Mouse (Mus musculus) large intestine, adult 2 months (tissue): ENCODE measurements at regions not wholly inside any gene's neighbourhood (a gene's known extent, or its start where the extent isn't known, plus 50 kb on each side); places are given as distances from the start of the nearest gene placed in this dataset.

Source experiments
- DNase-seq: peaks from one replicate; pipeline ENCODE4 v3.0.0-alpha.2; 2012; ENCODE audit warnings: low read depth, low spot score
- WGBS: fragments of 180-500 bp; shearing (Covaris S2); methylation state at CpG from one replicate; pipeline ENCODE4 v1.1.7; 2018; 5-methylcytosine and 5-hydroxymethylcytosine counted together

GRCm38 (mm10) chr17:88282711-88283110 is 157.8 kb upstream of the Foxn2 start:
- 61% methylated on average over 1 of the region's 1 CpGs for WGBS
- no peak for DNase-seq

- 75% methylated on average over 3 of the region's 3 CpGs for WGBS
- DNase-seq, result no peak
Observed at GRCm38 (mm10) chr17:88284477-88284876, 156.0 kb upstream of the Foxn2 start.

DNA sequence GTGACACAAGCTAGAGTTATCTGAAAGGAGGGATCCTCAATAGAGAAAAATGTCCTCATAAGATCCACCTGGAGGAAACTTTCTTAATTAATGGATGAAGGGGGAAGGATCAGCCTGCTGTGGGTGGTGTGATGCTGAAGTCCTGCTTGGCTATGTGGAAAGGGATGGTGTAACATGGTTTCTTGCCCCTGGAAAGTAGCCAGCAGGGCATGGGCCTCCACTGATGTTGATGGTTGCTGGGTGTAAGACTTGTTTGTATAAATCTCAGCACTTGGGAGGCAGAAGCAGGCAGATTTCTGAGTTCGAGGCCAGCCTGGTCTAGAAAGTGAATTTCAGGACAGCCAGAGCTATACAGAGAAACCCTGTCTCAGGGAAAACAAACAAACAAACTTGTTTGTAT is 152.7 kb upstream of the Foxn2 start:
- 85% methylated on average over 1 of the region's 1 CpGs for WGBS
- DNase-seq, result no peak

DNA sequence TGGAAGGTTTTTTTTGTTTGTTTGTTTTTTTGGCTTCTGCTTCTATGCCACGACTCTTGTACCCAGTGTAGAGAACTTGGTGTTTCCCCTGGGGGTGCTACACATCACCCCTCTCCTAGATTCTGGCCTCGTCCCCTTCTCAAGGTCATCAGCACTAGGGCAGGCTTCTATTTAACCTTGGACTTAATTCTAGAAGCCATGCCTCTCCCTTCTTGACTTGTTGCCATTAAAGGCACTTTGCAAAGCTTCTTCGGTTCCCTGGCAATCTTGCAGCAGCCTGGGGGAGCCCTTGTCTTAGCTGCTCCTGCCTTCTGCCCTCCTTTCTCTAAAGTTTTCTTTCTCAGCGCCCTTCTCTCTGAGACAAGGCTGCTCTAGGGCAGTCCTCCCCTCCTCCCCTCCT is 143.0 kb upstream of the Foxn2 start:
- WGBS, result 33% methylated on average over 4 of the region's 4 CpGs

DNA sequence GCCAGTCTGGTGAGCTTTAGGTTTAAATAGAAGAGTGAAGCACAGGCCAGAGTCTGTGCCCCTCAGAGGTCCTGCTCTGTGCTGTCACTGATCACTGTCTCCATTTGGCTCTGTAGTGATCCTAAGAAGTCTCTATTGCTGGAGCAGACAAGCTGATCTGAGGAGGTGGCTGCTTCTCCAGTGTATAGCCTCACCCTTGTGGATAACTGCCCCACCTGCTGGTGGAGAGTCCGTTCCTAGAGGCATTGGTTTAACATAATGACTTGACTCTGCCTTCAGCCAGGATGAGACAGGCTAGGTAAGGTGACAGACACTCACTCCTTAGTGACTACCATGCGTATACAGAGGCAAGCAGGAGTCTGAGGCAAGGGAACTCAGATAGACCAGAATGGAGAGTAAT is 136.5 kb upstream of the Foxn2 start:
- 56% methylated on average over 2 of the region's 2 CpGs for WGBS
- DNase-seq, result peak; percentile 11

More for the DNA sequence above, 143.0 kb upstream of the Foxn2 start:
- no peak for DNase-seq

DNA sequence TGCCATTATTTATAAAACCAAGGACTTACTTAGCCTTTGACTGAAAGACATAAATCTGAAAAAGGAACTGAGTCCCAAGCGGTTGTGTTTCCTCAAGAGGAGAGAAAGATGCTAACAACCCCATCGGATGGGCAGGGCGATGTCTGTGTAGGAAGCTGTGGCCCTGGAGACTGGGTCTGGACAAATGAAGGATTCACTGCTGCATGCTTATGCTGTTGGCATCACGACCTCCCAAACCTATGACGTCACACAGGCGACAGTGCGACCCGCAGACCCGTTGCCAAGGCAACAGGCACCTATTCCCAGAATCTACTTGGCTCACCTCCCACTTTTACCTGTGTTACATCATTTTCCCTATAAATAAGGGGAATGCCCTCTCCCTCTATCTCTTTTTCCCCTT is 135.3 kb upstream of the Foxn2 start:
- 73% methylated on average over 9 of the region's 9 CpGs for WGBS
- no peak for DNase-seq

GRCm38 (mm10) chr17:88306325-88306724 is 134.2 kb upstream of the Foxn2 start:
- 76% methylated on average over 9 of the region's 9 CpGs for WGBS
- DNase-seq, result no peak

- no peak for DNase-seq
- WGBS, result 44% methylated on average over 4 of the region's 4 CpGs
Observed at GRCm38 (mm10) chr17:88307082-88307481, 133.4 kb upstream of the Foxn2 start.

DNA sequence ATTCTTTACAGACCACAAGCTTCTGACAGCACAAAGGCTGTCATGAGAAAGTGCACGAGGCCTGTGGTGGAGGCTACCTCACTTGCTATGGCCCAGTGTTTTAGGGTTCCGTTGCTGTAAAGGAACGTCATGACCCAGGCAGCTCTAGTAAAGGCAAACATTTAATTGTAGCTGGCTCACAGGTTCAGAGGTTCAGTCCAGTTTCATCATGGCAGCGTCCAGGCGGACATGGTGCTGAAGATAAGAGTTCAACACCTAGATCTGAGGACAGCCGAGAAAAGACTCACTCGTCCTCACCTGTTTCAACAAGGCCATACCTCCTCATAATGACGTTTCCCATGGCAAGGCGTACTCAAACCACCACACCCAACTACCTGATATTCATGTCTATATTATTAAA is 132.7 kb upstream of the Foxn2 start:
- WGBS, result 88% methylated on average over 9 of the region's 9 CpGs
- DNase-seq, result no peak

DNA sequence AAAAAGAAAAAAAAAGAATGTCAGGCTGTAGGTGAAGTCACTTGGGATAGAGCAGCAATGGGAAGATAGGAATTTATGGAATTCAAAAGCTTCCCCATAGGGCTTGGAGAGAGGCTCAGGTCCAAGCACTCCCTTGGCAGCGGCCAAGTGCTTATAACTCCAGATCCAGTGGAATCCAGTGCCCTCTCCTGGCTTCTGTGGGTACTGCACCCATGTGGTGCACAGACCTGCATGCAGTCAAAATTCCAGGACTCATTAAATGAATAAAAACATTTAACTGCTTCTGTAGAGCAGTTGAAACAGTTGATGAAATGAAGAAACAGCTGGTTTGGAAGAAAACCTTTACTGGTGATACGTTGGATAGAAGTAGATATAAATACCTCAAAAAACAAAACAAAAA is 127.6 kb upstream of the Foxn2 start:
- DNase-seq, result no peak
- 92% methylated on average over 2 of the region's 2 CpGs for WGBS

- WGBS, result 77% methylated on average over 15 of the region's 15 CpGs
- DNase-seq, result no peak
Observed at GRCm38 (mm10) chr17:88316213-88316967, 124.1 kb upstream of the Foxn2 start.

GRCm38 (mm10) chr17:88317311-88317710 is 123.2 kb upstream of the Foxn2 start:
- no peak for DNase-seq
- 76% methylated on average over 5 of the region's 5 CpGs for WGBS

DNA sequence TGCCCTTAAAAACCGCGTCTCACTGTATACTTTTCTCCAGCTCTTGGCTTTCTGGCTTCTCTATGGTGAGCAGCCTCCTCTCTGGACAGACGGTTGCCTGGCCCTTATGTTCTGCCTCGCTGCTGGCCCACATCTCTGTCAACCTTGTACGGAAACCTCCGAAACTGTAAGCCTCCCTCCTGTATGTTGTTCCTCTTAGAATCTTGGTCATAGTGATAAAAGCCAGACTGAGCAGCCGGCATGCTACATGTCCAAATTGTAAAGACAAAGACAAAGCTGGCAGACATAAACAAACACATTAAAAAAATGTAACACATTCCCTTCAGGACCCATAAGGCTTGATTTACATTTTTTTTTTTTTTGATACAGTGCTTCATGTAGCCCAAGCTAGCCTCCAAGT is 122.7 kb upstream of the Foxn2 start:
- no peak for DNase-seq
- WGBS, result 87% methylated on average over 7 of the region's 7 CpGs

DNA sequence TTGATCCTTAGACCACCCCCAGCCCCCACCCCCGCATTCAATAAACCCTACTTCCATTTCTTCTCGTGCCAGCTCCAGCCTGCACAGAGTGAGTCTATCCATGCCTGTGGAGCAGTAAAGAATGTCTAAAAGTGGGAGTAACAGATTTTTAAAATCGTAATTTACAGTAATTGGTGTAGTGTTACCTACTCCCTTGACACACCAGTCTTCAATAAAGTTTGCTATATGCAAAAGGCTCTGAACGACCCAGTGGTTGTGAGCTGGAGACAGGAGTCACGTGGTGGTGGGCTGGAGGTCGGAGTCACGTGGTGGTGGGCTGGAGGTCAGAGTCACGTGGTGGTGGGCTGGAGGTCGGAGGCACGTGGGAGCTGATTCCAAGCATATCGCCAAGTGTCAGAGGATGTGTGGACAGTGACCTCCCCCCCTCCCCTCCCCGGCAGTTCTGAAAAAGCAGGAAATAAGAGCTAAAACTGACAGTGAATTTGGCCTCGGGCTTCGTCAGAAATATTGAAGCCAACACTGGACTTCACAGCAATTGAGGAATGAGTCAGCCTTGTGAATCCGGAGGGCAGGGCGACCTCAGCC is 122.2 kb upstream of the Foxn2 start:
- DNase-seq, result no peak

GRCm38 (mm10) chr17:88318936-88319335 is 121.6 kb upstream of the Foxn2 start:
- WGBS, result 76% methylated on average over 5 of the region's 5 CpGs
- DNase-seq, result no peak

More for the DNA sequence above, 122.2 kb upstream of the Foxn2 start:
- WGBS, result 60% methylated on average over 16 of the region's 16 CpGs

GRCm38 (mm10) chr17:88320686-88321085 is 119.8 kb upstream of the Foxn2 start:
- 31% methylated on average over 1 of the region's 1 CpGs for WGBS
- DNase-seq, result no peak

DNA sequence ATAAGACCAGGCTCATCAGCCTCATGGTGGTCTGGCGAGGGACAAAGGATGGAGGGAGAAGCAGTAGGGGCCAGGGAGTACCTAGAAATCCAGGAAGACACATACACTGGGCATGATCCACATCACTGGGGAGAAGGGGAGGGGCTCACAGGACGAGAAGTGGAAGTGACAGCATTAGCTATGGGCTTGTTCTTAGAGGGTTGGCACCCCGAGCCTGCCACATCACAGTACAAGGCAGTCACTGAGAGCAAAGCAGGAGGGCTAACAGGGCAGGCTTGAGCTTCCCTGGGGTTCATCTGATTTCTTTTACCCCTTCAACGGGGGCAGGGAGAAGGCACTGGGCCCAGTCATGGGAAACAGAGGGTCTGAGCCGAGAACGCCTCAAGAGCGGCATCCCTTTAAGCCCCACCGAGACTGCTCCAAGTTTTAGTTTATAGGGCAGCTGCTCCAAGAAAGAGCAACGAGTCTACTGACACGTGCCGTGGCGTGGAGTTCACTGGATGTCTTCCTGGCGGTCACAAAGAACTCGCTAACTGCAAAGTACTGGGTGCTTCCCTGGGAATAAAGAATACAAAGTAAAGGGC is 115.1 kb upstream of the Foxn2 start:
- DNase-seq, result no peak
- WGBS, result 55% methylated on average over 14 of the region's 14 CpGs

GRCm38 (mm10) chr17:88325910-88326739 is 114.4 kb upstream of the Foxn2 start:
- 24% methylated on average over 12 of the region's 12 CpGs for WGBS
- DNase-seq, result no peak

GRCm38 (mm10) chr17:88326740-88327123 is 113.8 kb upstream of the Foxn2 start:
- no peak for DNase-seq
- WGBS, result 91% methylated on average over 4 of the region's 4 CpGs

GRCm38 (mm10) chr17:88327791-88328190 is 112.7 kb upstream of the Foxn2 start:
- no peak for DNase-seq
- 73% methylated on average over 8 of the region's 8 CpGs for WGBS
